Mouse (Mus musculus) cerebellum, postnatal 14 days (tissue): ENCODE results near the gene Ldhc.
"Not testable (repeated sequence)": the region's sequence is repeated elsewhere in the genome, so short reads cannot be mapped to it uniquely, and the experiment has no call there.

ENCODE experiments used
- DNase-seq, 2 experiments: peaks; one replicate each; pipeline ENCODE4 v3.0.0; 2021; ENCODE audit warnings: mixed read lengths in 2 of 2

Ldhc gene

GRCm38 (mm10) chr7:46860996-46861395 is at the start of gene Ldhc:
TSS of gene Ldhc (plus strand) at chr7:46861203.
- no peak for DNase-seq

DNA sequence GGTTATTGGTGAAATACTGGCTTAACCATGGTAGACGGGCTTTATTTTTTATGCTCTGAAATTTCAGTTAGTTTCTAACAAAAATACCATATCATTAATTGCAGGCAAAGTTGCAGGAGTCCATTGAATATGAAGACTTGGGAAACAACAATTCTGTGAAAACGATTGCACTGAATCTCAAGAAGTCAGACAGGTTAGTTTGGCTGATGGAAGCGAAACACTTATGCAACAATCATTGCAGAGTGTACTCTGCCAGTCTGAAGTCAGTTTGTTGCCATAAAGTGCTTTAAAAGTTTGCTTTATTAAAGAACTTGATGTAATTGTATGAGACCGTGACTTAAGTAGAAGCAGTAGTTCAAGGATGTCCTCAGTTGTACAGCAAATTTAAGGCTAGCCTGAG is 47.0 kb upstream of the Ldhc start:
- DNase-seq: no peak

GRCm38 (mm10) chr7:46820876-46821632 is 39.9 kb upstream of the Ldhc start:
- not testable (repeated sequence) for DNase-seq

DNA sequence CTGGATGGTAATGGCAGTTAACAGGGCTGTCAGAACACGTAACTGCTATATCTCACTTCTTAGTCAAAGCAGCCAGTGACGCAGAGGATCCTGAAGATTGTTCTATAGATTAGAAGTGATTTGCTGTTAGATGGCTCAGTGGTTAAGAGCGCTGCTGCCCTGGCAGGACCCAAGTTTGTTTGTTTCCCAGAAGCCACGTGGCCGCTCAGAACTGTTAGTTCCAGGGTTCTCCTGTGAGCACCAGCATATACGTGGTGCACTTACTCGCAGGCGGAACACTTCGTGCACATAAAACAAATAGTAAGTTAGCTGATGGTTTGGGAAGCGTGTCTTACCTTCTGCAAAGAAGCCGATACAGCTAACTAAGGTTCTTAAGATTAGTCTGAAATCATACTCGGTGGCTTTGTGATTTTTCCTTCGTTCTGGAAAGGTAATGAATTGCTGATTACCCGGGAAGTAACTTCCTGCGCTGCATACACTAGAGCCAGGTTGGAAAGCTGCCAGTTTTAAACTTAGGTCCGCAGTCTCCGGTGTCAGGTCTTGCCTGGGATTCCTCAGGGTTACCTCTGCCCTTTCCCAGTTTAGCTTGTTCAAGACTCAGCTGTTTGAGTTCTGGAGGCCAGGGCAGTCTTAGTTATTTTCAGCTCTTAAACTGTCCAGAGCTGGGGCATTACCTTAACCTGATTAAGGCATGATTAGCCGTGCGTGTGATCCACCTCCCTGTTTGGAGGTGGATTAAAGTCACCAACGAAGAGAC is 33.8 kb upstream of the Ldhc start:
- DNase-seq: no peak

DNA sequence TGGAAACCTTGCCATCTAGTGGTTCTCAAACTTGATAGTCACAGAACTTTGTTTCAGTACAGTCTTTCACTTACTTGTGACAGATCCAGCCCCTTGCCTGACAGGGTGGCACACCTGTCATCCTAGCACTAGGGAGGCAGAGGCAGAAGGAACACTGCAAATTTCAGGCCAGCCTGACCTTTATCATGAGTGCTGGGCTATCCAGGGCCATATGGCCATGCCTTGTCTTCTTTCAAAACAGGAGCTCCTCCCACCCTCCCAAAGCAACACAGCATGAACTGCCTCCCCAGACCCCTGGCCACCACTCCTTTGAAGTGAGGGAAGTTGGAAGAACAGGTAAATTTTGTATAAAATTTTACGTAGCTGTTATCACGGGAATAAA is 33.2 kb upstream of the Ldhc start:
- DNase-seq: no peak

GRCm38 (mm10) chr7:46829911-46830310 is 31.1 kb upstream of the Ldhc start:
- DNase-seq: no peak

DNA sequence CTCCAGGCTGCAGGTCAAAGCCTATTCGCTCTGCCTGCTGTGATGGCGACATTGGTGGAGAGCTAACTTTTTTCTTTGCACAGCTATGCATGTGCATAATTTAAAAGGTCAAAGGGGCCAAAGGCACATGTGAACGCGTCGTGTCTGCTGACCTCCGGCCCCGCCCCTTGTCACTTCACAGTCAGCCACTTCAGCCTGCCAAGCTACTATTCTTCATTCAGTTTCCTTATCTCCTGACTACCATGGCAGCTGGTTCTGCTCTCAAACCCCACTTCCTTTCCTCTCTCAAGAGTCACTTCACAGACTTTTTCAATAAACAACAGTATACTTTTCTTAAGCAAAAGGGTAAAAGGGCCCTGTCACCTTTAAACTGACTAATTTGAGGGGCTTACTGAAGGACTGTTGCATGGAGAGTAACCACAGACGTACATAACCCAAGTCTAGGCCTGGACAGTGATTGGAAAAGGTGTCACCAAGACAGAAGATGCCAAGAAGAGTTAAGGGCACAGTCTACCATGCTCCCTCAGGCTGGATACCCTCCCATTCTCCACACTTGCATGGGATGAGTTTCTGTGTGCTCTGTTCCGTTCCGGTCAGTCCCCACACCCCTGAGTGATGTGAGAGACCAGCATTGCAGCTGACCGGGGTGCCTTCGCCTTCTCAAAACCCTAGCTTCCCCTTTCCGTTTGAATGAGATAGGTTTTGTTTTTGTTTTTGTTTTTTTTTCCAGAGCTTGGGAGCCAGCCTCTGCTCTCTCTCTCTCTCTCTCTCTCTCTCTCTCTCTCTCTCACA is 30.0 kb upstream of the Ldhc start:
- DNase-seq: no peak

DNA sequence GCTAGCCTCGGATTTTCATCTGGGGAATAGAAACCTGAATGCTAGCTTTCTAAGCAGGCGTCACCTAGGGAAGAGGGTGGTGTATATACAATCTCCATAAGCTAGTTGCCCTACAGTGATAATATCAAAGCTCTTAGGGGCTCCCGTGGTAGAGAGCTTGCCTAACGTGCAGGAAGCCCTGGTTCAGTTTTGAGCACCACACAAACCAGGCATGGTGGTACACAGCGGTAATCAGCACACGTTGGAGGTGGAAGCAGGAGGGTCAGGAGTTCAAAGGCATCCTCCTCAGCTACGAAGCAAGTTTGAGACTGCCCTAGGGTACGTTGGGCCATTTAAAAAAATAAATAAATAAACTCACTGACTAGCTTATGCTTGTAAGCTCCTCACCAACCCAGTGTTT is 29.3 kb upstream of the Ldhc start:
- DNase-seq: no peak

DNA sequence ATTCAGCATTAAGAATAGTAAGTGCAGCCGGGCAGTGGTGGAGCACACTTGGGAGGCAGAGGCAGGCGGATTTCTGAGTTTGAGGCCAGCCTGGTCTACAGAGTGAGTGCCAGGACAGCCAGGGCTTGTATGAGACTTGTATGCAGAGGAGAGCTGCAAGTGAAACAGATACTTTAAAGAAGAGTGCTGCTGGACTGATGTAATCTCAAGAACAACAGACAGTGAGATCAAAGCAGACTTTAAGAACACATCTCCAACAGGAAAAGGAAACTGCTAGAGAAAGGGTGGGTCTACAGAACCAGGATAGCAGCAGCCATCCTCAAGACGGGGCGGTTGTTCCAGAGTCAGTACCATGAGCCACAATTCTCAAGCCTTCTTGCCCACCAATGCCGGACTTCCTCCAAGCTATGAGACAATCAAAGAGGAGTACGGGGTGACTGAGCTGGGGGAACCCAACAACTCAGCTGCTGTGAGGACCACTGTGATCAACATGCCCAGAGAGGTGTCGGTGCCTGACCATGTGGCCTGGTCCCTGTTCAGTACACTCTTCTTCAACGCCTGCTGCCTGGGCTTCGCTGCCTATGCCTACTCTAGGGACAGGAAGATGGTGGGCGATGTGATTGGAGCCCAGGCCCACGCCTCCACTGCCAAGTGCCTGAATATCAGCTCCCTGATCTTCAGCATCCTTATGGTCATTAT is 28.7 kb upstream of the Ldhc start:
- not testable (repeated sequence) for DNase-seq

DNA sequence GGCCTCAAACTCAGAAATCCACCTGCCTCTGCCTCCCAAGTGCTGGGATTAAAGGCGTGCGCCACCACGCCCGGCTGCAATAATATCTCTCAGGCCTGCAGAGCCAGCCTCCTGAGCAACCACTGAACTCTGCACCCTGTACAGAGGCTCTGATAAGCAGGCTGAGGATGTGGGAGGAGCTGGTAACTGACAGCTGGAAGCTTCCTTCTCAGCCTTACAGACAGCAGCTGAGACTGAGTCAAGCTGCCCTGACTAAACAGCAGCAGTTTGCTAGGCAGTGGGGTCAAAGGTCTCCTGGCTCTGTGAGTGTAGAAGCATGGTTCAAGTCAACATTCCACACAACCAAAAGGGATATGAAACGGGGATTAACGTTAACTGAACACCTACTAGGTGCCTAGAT is 27.7 kb upstream of the Ldhc start:
- no peak for DNase-seq

DNA sequence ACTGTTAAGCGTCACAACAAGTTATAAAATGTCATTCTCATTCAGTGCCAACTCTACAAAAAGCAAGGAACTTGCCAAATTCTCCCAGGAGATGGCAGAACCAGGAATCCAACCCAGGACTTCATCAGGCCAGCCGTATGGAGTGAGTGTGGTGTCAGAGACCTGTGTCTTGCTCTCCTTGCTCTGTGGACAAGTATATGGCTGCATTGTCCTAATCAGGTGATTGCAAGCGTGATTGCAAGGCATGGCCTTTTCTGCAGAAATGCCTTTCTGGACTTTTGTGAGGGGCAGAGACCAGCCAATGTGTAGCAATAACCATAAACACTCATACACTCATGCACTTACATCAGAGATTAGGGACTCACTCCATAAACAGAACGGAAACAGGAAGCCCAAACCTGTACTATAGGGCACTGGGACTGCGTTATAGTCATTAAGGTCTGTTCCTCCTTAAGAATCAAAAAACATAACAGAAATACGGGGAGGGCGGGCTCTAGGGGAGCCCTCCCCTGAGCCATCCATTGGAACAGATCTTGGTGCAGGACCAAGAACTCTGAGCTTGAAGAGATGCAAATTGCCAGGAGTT is 27.2 kb upstream of the Ldhc start:
- DNase-seq: no peak

- no peak for DNase-seq
Observed at GRCm38 (mm10) chr7:46834994-46835610, 25.9 kb upstream of the Ldhc start.

DNA sequence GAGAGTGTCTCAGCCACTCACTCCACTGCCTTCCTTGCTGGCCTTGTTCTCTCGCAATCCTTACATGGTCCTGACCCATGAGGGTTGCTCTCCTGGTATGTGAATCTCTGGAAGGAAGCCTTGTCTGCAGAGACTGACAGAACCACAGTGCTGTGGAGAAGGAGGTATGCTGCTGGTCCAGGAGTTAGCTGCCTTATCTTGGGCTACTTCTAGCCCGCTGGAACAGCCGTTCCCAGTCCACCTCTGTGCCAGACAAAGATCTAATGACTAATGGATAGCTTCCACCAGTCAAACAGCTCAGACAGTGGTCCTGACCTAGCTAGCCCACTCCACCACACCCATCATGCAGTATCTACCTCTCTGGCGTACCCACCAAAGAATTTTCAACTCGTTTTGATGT is 24.6 kb upstream of the Ldhc start:
- DNase-seq: no peak

DNA sequence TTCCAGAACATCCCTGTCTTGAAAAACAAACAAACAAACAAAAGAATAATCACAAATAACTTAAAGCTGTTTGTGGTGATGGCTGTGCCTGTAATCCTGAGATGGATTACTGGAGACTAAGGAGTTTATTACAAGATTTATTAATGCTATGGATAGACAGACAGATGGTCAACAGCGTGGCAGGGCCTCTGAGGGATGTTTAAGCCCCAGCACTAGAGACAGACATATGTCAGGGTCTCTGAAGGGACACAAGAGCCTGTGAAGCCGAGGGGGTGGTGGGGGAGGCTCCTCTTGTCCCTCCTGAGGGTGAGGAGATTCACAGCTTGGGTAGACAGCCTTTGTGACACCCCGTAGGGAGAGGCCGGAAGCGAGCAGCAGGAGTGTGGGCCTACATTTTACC is 23.9 kb upstream of the Ldhc start:
- no peak for DNase-seq

DNA sequence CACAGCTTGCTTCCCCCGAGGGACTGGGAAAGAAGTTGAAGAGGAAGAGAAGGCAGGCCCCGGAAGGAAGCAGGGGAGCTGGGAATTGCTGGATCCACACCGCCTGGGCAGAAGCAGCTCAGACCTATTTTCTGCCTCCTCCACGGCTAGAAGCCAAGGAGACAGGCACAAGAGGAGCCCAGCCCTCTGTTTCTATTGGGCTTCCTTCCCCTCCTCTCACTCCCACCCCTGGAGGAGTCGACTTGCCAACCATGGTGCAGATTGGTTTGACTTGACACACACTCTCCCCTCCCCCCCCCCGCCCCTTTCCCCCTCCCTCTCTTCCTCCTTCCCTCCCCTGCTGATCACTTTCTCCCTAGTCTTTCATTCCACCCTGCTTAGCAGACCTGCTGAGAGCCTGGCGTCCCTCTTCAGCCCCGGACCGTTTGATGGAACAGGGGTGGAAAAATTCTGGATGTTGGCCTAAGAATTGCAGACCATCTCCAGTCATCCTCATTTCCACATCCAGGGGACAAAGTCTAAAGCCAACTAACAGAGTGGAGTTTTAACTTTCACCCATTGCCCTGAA is 22.8 kb upstream of the Ldhc start:
- peak; percentile 44 to 48 for DNase-seq

DNA sequence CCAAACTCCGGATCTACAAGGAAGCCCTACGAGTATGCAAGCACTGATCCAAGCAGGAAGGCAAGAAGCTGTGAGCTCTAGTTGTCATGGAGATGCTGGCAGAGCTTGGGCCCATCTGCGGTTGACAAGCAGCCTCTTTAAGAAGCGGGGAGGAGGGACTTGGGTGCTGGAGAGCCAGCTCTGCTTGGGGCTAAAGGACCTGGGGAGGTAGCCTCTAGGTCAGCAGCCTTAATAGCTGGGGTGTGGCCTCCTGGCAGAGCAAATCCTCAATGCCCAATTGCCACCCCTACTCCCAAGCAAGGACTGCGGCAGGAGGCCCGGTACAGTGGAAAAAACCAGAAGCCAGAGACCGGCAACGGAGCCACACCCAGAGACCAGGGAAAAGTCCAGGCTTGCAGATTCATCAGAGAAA is 22.1 kb upstream of the Ldhc start:
- peak; percentile 86 to 88 for DNase-seq

DNA sequence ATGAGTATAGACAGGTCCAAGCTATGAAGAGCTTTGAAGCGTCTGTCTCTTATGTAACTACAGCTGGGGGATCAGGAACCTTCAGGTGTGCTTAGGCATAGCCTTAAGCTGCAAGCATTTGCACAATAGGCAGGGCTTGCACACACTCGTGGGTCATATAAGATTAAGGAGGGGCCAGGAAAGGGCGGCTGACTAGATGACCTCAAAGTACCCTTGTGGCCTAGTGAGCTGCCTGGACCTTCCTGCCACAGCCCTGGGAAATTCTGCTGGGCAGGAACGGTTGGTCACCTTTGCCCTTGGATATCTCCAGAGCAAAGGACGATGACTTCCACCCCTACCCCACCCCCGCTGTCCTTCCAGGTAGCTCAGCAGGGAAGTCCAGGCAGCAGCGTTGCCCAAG is 21.6 kb upstream of the Ldhc start:
- DNase-seq: peak in 1 of 2 experiments; percentile 53

DNA sequence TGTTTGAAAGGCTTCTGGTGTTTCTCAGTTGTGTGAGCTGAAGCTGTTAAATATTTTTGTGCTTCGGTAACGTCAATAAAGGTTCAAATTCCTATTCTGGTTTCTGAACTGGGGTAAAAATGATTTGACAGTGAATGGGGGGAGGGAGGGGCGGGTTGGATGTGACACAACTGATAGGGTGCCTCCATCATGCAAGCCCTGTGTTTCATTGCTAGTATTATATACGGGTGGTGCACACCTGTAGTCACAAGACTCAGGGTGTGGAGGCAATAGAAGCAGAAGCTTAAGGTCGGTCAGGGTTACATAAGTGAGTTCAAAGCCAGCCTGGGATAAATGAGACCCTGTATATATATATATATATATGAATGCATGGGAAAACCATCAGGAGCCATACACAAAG is 21.1 kb upstream of the Ldhc start:
- DNase-seq: no peak

DNA sequence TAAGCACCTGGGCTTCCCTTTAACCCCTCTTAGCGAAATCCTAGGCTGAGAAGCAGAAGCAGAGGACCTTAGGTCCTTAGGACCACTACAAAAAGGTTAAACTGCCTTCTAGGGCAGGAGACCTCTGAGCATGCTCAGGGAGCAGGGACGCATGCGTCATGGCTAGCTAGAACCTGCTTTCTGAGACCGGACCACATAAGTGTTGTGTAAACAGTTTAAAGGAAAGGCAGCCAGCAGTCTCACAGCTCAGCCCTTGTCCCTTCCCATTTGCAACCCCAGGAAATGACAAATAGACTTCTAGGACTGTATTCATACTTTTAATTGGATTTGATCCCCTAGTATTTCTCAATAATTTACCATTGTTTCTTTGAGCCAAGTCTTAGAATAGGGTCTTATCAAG is 20.7 kb upstream of the Ldhc start:
- DNase-seq: no peak

- no peak for DNase-seq
Observed at GRCm38 (mm10) chr7:46840787-46841525, 20.0 kb upstream of the Ldhc start, which contains the start of gene Ldha. TSS of gene Ldha (plus strand) at chr7:46841475.

DNA sequence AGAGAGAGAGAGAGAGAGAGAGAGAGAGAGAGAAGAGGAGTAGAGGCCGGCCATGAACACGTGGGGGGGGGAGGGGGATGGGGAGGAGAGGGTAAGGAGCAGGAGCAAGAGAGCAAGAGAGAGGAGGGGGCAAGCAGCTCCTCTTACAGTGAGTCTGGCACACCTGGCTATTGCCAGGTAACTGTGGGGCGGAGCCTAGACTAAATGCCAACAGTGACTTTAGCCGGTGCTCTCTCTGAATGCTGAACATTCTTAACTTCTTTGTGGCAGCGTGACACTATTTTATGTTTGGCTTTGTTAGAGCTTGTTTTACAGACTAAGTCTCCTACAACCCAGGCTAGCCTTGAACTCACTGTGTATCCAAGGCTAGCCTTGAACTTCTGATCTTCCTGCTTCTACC is 18.7 kb upstream of the Ldhc start:
- DNase-seq: no peak
